Mouse (Mus musculus) cerebellum, adult 9-10 months (tissue): ENCODE measurements around the gene Nfatc3.
"Not testable (repeated sequence)": the region's sequence is repeated elsewhere in the genome, so short reads cannot be mapped to it uniquely, and the experiment has no call there.

Experiments
- DNase-seq: peaks from one replicate; pipeline ENCODE4 v3.0.0; 2022

Gene Nfatc3

GRCm38 (mm10) chr8:106058731-106059612 lies at the start of gene Nfatc3:
TSS of gene Nfatc3 (plus strand) at chr8:106058840.
- DNase-seq: peak; percentile 93

- peak; percentile 91 for DNase-seq
These were observed 47.6 kb upstream of the Nfatc3 start for GRCm38 (mm10) chr8:106010748-106011642.

- DNase-seq: no peak
These were observed 47.0 kb upstream of the Nfatc3 start, which contains the start of gene Ddx28 for GRCm38 (mm10) chr8:106011643-106011986. TSS of gene Ddx28 (minus strand) at chr8:106011882.

- not testable (repeated sequence) for DNase-seq
These were observed 46.4 kb upstream of the Nfatc3 start for GRCm38 (mm10) chr8:106012203-106012602.

- DNase-seq: no peak
These were observed 42.4 kb upstream of the Nfatc3 start for GRCm38 (mm10) chr8:106016284-106016683.

- DNase-seq: no peak
These were observed 41.5 kb upstream of the Nfatc3 start for GRCm38 (mm10) chr8:106017130-106017529.

GRCm38 (mm10) chr8:106018039-106018438 lies 40.6 kb upstream of the Nfatc3 start:
- DNase-seq: no peak

- DNase-seq: peak; percentile 90
These were observed 36.2 kb upstream of the Nfatc3 start for GRCm38 (mm10) chr8:106022483-106022882.

- DNase-seq: no peak
These were observed 19.9 kb upstream of the Nfatc3 start for GRCm38 (mm10) chr8:106038721-106039120.

GRCm38 (mm10) chr8:106039605-106040004 lies 19.0 kb upstream of the Nfatc3 start:
- DNase-seq: no peak

GRCm38 (mm10) chr8:106040218-106040617 lies 18.4 kb upstream of the Nfatc3 start:
- DNase-seq: no peak

GRCm38 (mm10) chr8:106043055-106043454 lies 15.6 kb upstream of the Nfatc3 start:
- DNase-seq: no peak

- no peak for DNase-seq
These were observed 14.5 kb upstream of the Nfatc3 start for GRCm38 (mm10) chr8:106044151-106044550.

GRCm38 (mm10) chr8:106046872-106047559 lies 11.6 kb upstream of the Nfatc3 start:
- DNase-seq: no peak

- no peak for DNase-seq
These were observed 10.6 kb upstream of the Nfatc3 start for GRCm38 (mm10) chr8:106047854-106048630.

GRCm38 (mm10) chr8:106049840-106050239 lies 8.8 kb upstream of the Nfatc3 start:
- no peak for DNase-seq

GRCm38 (mm10) chr8:106051068-106051467 lies 7.6 kb upstream of the Nfatc3 start:
- DNase-seq: no peak

- no peak for DNase-seq
These were observed 6.0 kb upstream of the Nfatc3 start for GRCm38 (mm10) chr8:106052510-106053089.

GRCm38 (mm10) chr8:106054190-106054811 lies 4.3 kb upstream of the Nfatc3 start:
- no peak for DNase-seq

GRCm38 (mm10) chr8:106055038-106055437 lies 3.6 kb upstream of the Nfatc3 start:
- no peak for DNase-seq

- DNase-seq: no peak
These were observed 2.1 kb upstream of the Nfatc3 start for GRCm38 (mm10) chr8:106056455-106056982.
